Mouse (Mus musculus) heart, postnatal 4 days (tissue): Measurements from ENCODE around the gene Cacna1a. TPM values are rescaled to one million over a fixed set of nuclear protein-coding genes. Genes with fewer than 3 reads are reported as not detected.

Experiments
- total RNA-seq, 2 experiments: library from RNA; stranded (reverse); gene quantifications; 2 replicates each; pipeline ENCODE4 v1.2.3; 2021

Gene Cacna1a
- total RNA-seq, 2 experiments from 2014 or later: 6.6 to 8.0 TPM

Other genes starting within 250 kb of the Cacna1a start
- gene Cc2d1a, start 240.5 kb upstream of the Cacna1a start, total RNA-seq: 10 to 100 TPM; 12.6 to 15.6 TPM
- under 1 TPM; 0.38 to 0.60 TPM for gene 4930432K21Rik, start 240.4 kb upstream of the Cacna1a start, total RNA-seq
- gene Nanos3, start 203.2 kb upstream of the Cacna1a start, total RNA-seq: 1 to 10 TPM; 3.6 to 4.3 TPM
- gene Zswim4, start 151.4 kb upstream of the Cacna1a start, total RNA-seq: 10 to 100 TPM; 12.8 to 13.8 TPM
- gene D8Ertd738e, start 138.7 kb upstream of the Cacna1a start, total RNA-seq: 100 to 1,000 TPM; 218 to 233 TPM
- gene Mri1, start 131.1 kb upstream of the Cacna1a start, total RNA-seq: 10 to 100 TPM; 14.4 to 19.2 TPM
- 10 to 100 TPM; 11.0 to 16.2 TPM for gene Ccdc130, start 118.1 kb upstream of the Cacna1a start, total RNA-seq